Mouse (Mus musculus) heart, embryonic 11.5 days (tissue): ENCODE results near the gene Theg. TPM values are rescaled to one million over a fixed set of nuclear protein-coding genes. Genes with fewer than 3 reads are reported as not detected.

Experiments used
- ATAC-seq: fragments of 200-750 bp; cut with Nextera tagmentation; replicated peaks from 2 replicates; pipeline ENCODE4 v1.8.0; 2017; ENCODE audit warnings: moderate library complexity; ENCODE audit not compliant: insufficient number of reproducible peaks, low FRiP score, low TSS enrichment
- H3K27ac ChIP-seq: fragments of 300-500 bp; sonication (generic); 2 replicates; pipeline ENCODE4 v1.5.1; 2014; ENCODE audit warnings: mild to moderate bottlenecking, low read depth, low read length
- H3K27me3 ChIP-seq: fragments of 300-500 bp; sonication (generic); 2 replicates; pipeline ENCODE4 v1.6.1; 2014; ENCODE audit warnings: mild to moderate bottlenecking, low read length, mixed read lengths; ENCODE audit not compliant: control insufficient read depth, insufficient read depth
- H3K36me3 ChIP-seq: fragments of 300-500 bp; sonication (generic); 2 replicates; pipeline ENCODE4 v1.6.1; 2014; ENCODE audit warnings: mild to moderate bottlenecking, low read length, moderate library complexity, mixed read lengths; ENCODE audit not compliant: control insufficient read depth, insufficient read depth
- H3K4me1 ChIP-seq: fragments of 300-500 bp; sonication (generic); 2 replicates; pipeline ENCODE4 v1.6.1; 2014; ENCODE audit warnings: low read length; ENCODE audit not compliant: control insufficient read depth, insufficient read depth
- H3K4me2 ChIP-seq: fragments of 300-500 bp; sonication (generic); 2 replicates; pipeline ENCODE4 v1.6.1; 2014; ENCODE audit warnings: mild to moderate bottlenecking, moderate library complexity
- H3K4me3 ChIP-seq: fragments of 300-500 bp; sonication (generic); 2 replicates; pipeline ENCODE4 v1.5.1; 2014; ENCODE audit warnings: low read depth, low read length
- H3K9ac ChIP-seq: fragments of 300-500 bp; sonication (generic); 2 replicates; pipeline ENCODE4 v1.6.1; 2014; ENCODE audit warnings: mild to moderate bottlenecking, low read depth, low read length, moderate library complexity
- H3K9me3 ChIP-seq: fragments of 300-500 bp; sonication (generic); replicated peaks from 2 replicates; pipeline ENCODE4 v1.6.1; 2016; ENCODE audit warnings: low read length; ENCODE audit not compliant: control insufficient read depth
- WGBS: fragments of 180-500 bp; shearing (Covaris S2); extraction: QIAGEN DNeasy Blood & Tissue Kit; methylation state at CpG from one replicate; pipeline ENCODE4 v1.1.7; 2014; ENCODE audit not compliant: insufficient replicate concordance; 5-methylcytosine and 5-hydroxymethylcytosine counted together
- polyA plus RNA-seq: library from polyadenylated mRNA; unstranded; fragments of >200 nt; fragmentation: Nextera tagmentation; extraction: Ambion mirVana; gene quantifications from 2 replicates; pipeline ENCODE4 v1.2.1, GENCODE M21; 2014

Theg gene
- polyA plus RNA-seq, 1 experiment from 2014 or later: not detected

DNA sequence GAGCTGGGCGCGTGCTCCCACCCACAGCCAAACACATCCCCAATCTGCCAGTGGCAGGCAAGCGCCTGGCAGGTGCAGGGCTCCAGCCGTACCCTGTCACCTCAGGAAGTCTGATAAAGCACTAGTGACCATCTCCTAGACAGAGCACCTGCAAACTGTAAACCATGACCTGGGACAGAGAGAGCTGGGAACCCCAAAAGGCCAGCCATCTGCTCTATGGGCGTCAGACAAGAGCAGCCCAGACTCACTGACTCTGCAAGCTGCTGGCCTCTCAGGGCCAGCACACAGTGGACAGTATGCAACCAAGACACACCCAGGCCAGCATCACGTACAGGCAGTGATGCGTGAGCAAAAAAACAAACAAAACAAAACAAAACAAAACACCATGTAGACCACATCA lies 8.2 kb downstream of the Theg start:
- no peak overlapping the region for H3K9ac ChIP-seq
- H3K4me2 ChIP-seq: no peak overlapping the region
- no peak for ATAC-seq
- 76% methylated on average over 7 of the region's 7 CpGs for WGBS
- H3K36me3 ChIP-seq: no peaks in the 10 kb centered on the region
- H3K9me3 ChIP-seq: no peaks in the 10 kb centered on the region
- no peak overlapping the region for H3K4me3 ChIP-seq
- no peaks in the 10 kb centered on the region for H3K4me1 ChIP-seq
- H3K27ac ChIP-seq: no peak overlapping the region
- H3K27me3 ChIP-seq: peaks cover 6% of the 10 kb centered on the region; the same call in 1 of the 2 replicates

DNA sequence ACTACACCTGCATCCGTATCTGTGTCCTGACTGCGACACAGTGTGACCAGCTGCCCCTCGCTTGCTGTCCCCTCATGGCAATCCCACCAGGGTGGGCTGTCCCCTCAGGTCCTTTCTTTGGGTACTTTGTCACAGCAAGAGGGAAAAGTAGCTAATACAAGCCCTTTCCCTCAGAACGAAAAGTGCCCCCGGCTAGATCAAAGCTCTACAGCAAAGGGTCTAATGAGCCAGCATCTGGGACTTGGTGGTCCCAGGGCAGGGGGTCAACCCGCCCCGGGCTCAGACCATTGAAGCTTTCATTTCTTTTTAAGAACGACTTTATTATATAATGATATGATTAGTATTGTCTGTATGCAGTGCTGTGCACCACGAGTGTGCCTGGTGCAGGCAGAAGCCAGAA lies 8.9 kb downstream of the Theg start:
- Histone ChIP-seq H3K36me3 (no peaks in the 10 kb centered on the region), H3K4me1 (no peaks in the 10 kb centered on the region), H3K9ac (no peak overlapping the region), H3K27ac (no peak overlapping the region), H3K27me3 (peaks cover 6% of the 10 kb centered on the region; the same call in 1 of the 2 replicates), H3K4me2 (no peak overlapping the region), H3K4me3 (no peak overlapping the region), H3K9me3 (no peaks in the 10 kb centered on the region)
- no peak for ATAC-seq
- 69% methylated on average over 9 of the region's 9 CpGs for WGBS

GRCm38 (mm10) chr10:79577376-79577775 lies 9.8 kb downstream of the Theg start:
- H3K36me3 ChIP-seq: no peaks in the 10 kb centered on the region
- H3K4me2 ChIP-seq: no peak overlapping the region
- H3K4me3 ChIP-seq: no peak overlapping the region
- no peak for ATAC-seq
- 69% methylated on average over 4 of the region's 4 CpGs for WGBS
- H3K27me3 ChIP-seq: peaks cover 6% of the 10 kb centered on the region; the same call in 1 of the 2 replicates
- no peak overlapping the region for H3K27ac ChIP-seq
- no peak overlapping the region for H3K9ac ChIP-seq
- no peaks in the 10 kb centered on the region for H3K9me3 ChIP-seq
- no peaks in the 10 kb centered on the region for H3K4me1 ChIP-seq

GRCm38 (mm10) chr10:79575754-79576153 lies 11.4 kb downstream of the Theg start:
- WGBS: 80% methylated on average over 6 of the region's 6 CpGs
- Histone ChIP-seq H3K27me3 (peaks cover 6% of the 10 kb centered on the region; the same call in 1 of the 2 replicates), H3K9ac (no peak overlapping the region), H3K36me3 (no peaks in the 10 kb centered on the region), H3K9me3 (no peaks in the 10 kb centered on the region), H3K4me3 (no peak overlapping the region), H3K27ac (no peak overlapping the region), H3K4me2 (no peak overlapping the region), H3K4me1 (no peaks in the 10 kb centered on the region)
- ATAC-seq: no peak

DNA sequence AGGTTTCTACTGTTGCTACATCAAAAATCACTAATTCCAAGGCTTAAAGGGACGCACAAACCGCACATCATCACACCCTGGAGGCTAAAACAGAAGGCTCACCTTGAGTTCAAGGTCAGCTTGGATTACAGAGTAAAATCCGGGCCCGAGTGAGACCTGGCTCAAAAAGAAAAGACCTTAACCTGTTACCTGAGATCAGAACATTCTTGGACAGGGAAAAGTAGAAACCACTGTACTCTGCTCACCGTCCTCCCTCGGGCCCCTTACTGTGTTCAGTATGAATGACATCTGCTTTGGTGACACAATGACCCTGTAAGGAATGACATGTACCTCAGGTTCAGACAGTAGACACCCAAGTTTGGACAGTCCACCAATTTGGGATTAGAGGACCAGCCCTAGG lies 12.3 kb downstream of the Theg start:
- Histone ChIP-seq H3K9me3 (no peaks in the 10 kb centered on the region), H3K4me3 (no peak overlapping the region), H3K9ac (no peak overlapping the region), H3K27ac (no peak overlapping the region), H3K27me3 (peaks cover 6% of the 10 kb centered on the region; the same call in 1 of the 2 replicates), H3K4me2 (no peak overlapping the region), H3K4me1 (no peaks in the 10 kb centered on the region), H3K36me3 (no peaks in the 10 kb centered on the region)
- no peak for ATAC-seq
- 88% methylated on average over 6 of the region's 6 CpGs for WGBS

GRCm38 (mm10) chr10:79574350-79574749 lies 12.8 kb downstream of the Theg start:
- Histone ChIP-seq H3K9me3 (no peaks in the 10 kb centered on the region), H3K27me3 (peaks cover 6% of the 10 kb centered on the region; the same call in 1 of the 2 replicates), H3K27ac (no peak overlapping the region), H3K4me2 (no peak overlapping the region), H3K36me3 (no peaks in the 10 kb centered on the region), H3K9ac (no peak overlapping the region), H3K4me3 (no peak overlapping the region), H3K4me1 (no peaks in the 10 kb centered on the region)
- 74% methylated on average over 8 of the region's 8 CpGs for WGBS
- ATAC-seq: no peak

- H3K4me2 ChIP-seq: no peak overlapping the region
- H3K4me3 ChIP-seq: no peak overlapping the region
- no peak for ATAC-seq
- 0 out of 2 replicates have a peak, but pooled peaks cover 1% of the 10 kb centered on the region for H3K27me3 ChIP-seq
- no peak overlapping the region for H3K27ac ChIP-seq
- no peak overlapping the region for H3K9ac ChIP-seq
- no peaks in the 10 kb centered on the region for H3K36me3 ChIP-seq
- no peaks in the 10 kb centered on the region for H3K4me1 ChIP-seq
- H3K9me3 ChIP-seq: no peaks in the 10 kb centered on the region
- WGBS: 80% methylated on average over 6 of the region's 6 CpGs
These were observed 13.5 kb downstream of the Theg start for GRCm38 (mm10) chr10:79573611-79574010.

DNA sequence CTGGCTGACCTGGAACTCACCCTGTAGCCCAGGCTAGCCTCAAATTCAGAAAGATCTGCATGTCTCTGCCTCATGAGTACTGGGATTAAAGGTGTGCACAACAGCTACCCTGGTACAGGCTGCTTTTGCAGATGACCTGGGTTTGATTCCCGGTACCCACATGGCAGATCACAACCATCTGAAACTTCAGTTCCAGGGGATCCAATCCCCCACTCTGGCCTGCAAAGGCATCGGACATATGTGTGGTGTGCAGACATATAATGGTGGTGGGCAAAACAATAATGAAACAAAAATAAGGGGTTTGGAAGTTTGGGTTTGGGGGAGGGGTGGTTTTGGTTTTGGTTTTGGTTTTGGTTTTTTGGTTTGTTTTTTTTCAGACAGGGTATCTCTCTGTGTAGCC lies 15.8 kb downstream of the Theg start:
- no peak overlapping the region for H3K9ac ChIP-seq
- ATAC-seq: no peak
- no peaks in the 10 kb centered on the region for H3K36me3 ChIP-seq
- no peaks in the 10 kb centered on the region for H3K4me1 ChIP-seq
- no peak overlapping the region for H3K4me3 ChIP-seq
- H3K4me2 ChIP-seq: no peak overlapping the region
- H3K9me3 ChIP-seq: no peaks in the 10 kb centered on the region
- H3K27me3 ChIP-seq: no peaks in the 10 kb centered on the region
- WGBS: 87% methylated on average over 2 of the region's 2 CpGs
- H3K27ac ChIP-seq: no peak overlapping the region

GRCm38 (mm10) chr10:79569921-79570320 lies 17.2 kb downstream of the Theg start:
- H3K9ac ChIP-seq: no peak overlapping the region
- no peaks in the 10 kb centered on the region for H3K4me1 ChIP-seq
- H3K4me3 ChIP-seq: no peak overlapping the region
- H3K9me3 ChIP-seq: no peaks in the 10 kb centered on the region
- no peak overlapping the region for H3K4me2 ChIP-seq
- H3K36me3 ChIP-seq: no peaks in the 10 kb centered on the region
- 80% methylated on average over 5 of the region's 5 CpGs for WGBS
- no peak overlapping the region for H3K27ac ChIP-seq
- H3K27me3 ChIP-seq: no peaks in the 10 kb centered on the region
- ATAC-seq: no peak
